Comparison of ENCODE assay signal across 20 mouse cellular contexts in the genomic region with DNA sequence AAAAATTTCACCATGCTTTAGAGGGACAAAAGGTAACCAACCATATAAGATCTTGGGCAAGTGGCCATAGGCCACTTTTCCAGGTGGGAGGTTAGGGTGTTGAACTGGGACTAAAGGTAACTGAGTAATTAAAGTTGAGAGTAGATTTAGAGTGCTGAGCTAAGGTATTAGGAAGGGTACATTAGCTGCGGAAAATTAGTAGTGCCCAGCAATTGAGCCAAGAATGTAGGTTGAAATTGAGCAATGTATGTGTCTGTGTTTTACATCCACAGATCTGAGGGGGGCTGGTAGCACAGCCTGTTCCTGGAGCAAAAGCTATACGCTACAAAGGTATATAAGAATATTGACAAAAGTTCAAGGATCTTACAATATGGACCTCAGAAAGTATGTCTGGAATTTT.
"Had no signal": no experiment of that assay in that cellular context is flagged by ENCODE, and none has a peak within 500 bp of the region (broad histone marks: within the 10 kb centered on the region; RNA-seq: fewer than 3 reads in every experiment).

No protein-coding gene starts in this region.

- H3K9ac ChIP-seq: heart, embryonic 12.5 days; hindbrain, embryonic 12.5 days; hindbrain, embryonic 14.5 days; intestine, embryonic 15.5 days; kidney, embryonic 15.5 days; limb, embryonic 13.5 days; limb, embryonic 15.5 days; liver, embryonic 12.5 days; liver, embryonic 14.5 days had no signal

- H3K4me2 ChIP-seq: heart, embryonic 12.5 days; hindbrain, embryonic 12.5 days; hindbrain, embryonic 14.5 days; intestine, embryonic 15.5 days; kidney, embryonic 15.5 days; limb, embryonic 13.5 days; limb, embryonic 15.5 days; liver, embryonic 12.5 days had no signal

- ATAC-seq: hindbrain, embryonic 16.5 days; inflammation-experienced regulatory T-cells, adult 6 months; intestine, embryonic 15.5 days; intestine, postnatal 0 days; liver, embryonic 12.5 days had no signal

- H3K4me1 ChIP-seq: heart, embryonic 10.5 days; heart, embryonic 12.5 days; hindbrain, embryonic 10.5 days; hindbrain, embryonic 12.5 days; intestine, embryonic 15.5 days; limb, embryonic 13.5 days; limb, embryonic 15.5 days; liver, embryonic 12.5 days had no signal

- H3K27me3 ChIP-seq: heart, embryonic 12.5 days; hindbrain, embryonic 12.5 days; intestine, embryonic 15.5 days; kidney, embryonic 15.5 days; limb, embryonic 13.5 days; limb, embryonic 15.5 days; liver, embryonic 12.5 days had no signal

- H3K36me3 ChIP-seq: heart, embryonic 10.5 days; heart, embryonic 12.5 days; hindbrain, embryonic 10.5 days; hindbrain, embryonic 12.5 days; intestine, embryonic 15.5 days; kidney, embryonic 15.5 days; limb, embryonic 13.5 days; limb, embryonic 15.5 days; liver, embryonic 12.5 days had no signal

- H3K4me3 ChIP-seq: heart, embryonic 10.5 days; heart, embryonic 12.5 days; hindbrain, embryonic 10.5 days; hindbrain, embryonic 12.5 days; intestine, embryonic 15.5 days; kidney, embryonic 15.5 days; layer of hippocampus, adult 2 months; left cerebral cortex, adult 2 months; limb, embryonic 13.5 days; limb, embryonic 15.5 days; liver, embryonic 12.5 days had no signal

- DNase-seq: gastrocnemius, postnatal 36 days; heart, postnatal 4 days; kidney, postnatal 4 days; lung, adult 18-20 months had no signal

- H3K27ac ChIP-seq: heart, embryonic 10.5 days; hindbrain, embryonic 10.5 days; hindbrain, embryonic 12.5 days; hindbrain, embryonic 14.5 days; intestine, embryonic 15.5 days; kidney, embryonic 15.5 days; layer of hippocampus, adult 2 months; left cerebral cortex, adult 2 months; limb, embryonic 13.5 days; limb, embryonic 15.5 days; liver, embryonic 12.5 days; liver, embryonic 14.5 days had no signal

- H3K9me3 ChIP-seq: heart, embryonic 10.5 days; heart, embryonic 12.5 days; hindbrain, embryonic 10.5 days; hindbrain, embryonic 12.5 days; intestine, embryonic 15.5 days; kidney, embryonic 15.5 days; limb, embryonic 13.5 days; limb, embryonic 15.5 days; liver, embryonic 12.5 days had no signal
